Mouse (Mus musculus): ENCODE data around the gene Cnga3. TPM values are rescaled to one million over a fixed set of nuclear protein-coding genes. Genes with fewer than 3 reads are reported as not detected.

Gene Cnga3
- polyA plus RNA-seq, 1 experiment from 2014 or later = 0.12 TPM

DNA sequence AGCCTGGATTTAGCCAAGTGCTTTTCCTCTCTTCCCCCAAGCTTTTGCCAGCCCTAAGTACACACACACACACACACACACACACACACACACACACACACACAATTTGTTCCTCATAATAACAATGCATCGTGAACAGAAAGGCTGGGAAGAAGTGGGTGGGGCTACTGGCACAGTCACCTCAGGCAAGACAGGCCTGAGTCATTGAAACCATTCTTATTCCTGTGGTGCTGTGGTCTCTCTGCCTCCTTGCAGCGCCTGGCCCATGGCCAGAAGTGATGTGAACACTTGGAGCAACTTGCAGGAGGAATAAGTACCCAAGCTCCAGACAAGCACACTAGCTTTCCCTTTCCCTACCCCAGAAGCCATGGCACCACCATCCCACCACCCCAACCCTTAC is 34.2 kb downstream of the Cnga3 start:
- Histone ChIP-seq H3K4me1 (ENCODE audit: control insufficient read depth, insufficient read depth, low read length) (no peaks in the 10 kb centered on the region), H3K4me3 (ENCODE audit: low read length) (no peak overlapping the region), H3K9me3 (ENCODE audit: control insufficient read depth, low read length) (no peaks in the 10 kb centered on the region), H3K27me3 (replicated peaks; ENCODE audit: control insufficient read depth, insufficient read depth, low read length) (no peaks in the 10 kb centered on the region), H3K27ac (ENCODE audit: low read length) (no peak overlapping the region), H3K4me2 (ENCODE audit: low read depth, low read length) (no peak overlapping the region), H3K9ac (ENCODE audit: low read depth, low read length) (no peak overlapping the region), H3K36me3 (ENCODE audit: control insufficient read depth, insufficient read depth, low read length) (no peaks in the 10 kb centered on the region)
- ATAC-seq = no peak
- WGBS = 22% methylated on average over 2 of the region's 2 CpGs

DNA sequence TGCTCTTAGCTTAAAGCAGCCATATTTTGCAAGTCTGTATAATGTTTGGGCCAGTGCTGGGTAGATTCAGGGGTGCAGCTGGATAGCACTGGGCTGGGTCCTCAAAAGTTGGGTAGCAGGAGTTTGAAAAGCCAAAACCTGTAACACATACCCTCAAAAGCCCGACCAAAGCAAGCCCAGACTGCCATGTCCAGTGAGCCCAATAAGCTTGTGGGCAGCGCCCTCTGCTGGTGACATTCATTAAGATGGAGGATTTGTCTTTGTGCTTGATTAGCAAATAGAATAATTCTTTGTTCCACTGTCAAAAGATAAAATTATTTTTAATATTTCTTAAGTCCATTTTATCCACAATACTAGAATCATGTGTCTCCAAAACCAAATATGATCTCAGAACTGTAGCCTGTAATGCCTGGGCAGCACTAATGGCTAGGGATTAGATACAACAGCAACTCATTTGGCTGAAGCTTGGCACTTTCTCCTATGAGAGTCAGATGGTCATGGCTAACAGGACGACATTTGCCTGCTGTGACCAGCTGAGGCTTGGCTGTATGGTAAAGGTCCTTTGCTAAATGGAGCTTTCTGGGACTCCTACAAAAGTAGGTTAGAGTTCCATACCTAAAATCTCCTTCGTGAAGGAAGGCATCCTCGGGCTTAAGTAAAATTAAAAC is 36.5 kb downstream of the Cnga3 start:
- 44% methylated on average over 5 of the region's 5 CpGs for WGBS
- Histone ChIP-seq H3K4me2 (ENCODE audit: low read depth, low read length) (no peak overlapping the region), H3K9ac (ENCODE audit: low read depth, low read length) (no peak overlapping the region), H3K4me1 (ENCODE audit: control insufficient read depth, insufficient read depth, low read length) (no peaks in the 10 kb centered on the region), H3K27ac (ENCODE audit: low read length) (no peak overlapping the region), H3K36me3 (ENCODE audit: control insufficient read depth, insufficient read depth, low read length) (no peaks in the 10 kb centered on the region), H3K27me3 (replicated peaks; ENCODE audit: control insufficient read depth, insufficient read depth, low read length) (no peaks in the 10 kb centered on the region), H3K9me3 (ENCODE audit: control insufficient read depth, low read length) (no peaks in the 10 kb centered on the region), H3K4me3 (ENCODE audit: low read length) (no peak overlapping the region)
- no peak for ATAC-seq

DNA sequence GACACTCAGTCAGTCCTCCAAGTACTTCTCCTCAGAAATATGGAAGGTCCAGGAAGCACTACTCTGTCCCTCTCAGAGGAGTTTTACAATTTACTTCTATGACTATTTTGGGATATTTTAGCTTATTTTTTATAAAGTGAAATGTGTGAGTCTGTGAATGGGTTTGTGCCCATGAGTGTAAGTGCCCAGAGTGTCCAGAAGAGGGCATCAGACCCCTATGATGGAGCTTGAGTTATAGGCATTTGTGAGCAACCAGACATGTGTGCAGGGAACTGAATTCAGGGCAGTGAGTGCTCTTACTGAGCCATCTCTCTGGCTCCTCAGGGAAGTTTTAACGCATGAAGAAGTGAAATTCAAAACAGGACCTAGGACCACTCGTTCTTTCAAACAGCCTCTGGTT is 44.2 kb downstream of the Cnga3 start:
- no peak for ATAC-seq
- H3K36me3 ChIP-seq (ENCODE audit: control insufficient read depth, insufficient read depth, low read length) = no peaks in the 10 kb centered on the region
- H3K27ac ChIP-seq (ENCODE audit: low read length) = no peak overlapping the region
- WGBS = 89% methylated on average over 2 of the region's 2 CpGs
- H3K4me1 ChIP-seq (ENCODE audit: control insufficient read depth, insufficient read depth, low read length) = no peaks in the 10 kb centered on the region
- H3K4me2 ChIP-seq (ENCODE audit: low read depth, low read length) = no peak overlapping the region
- H3K9me3 ChIP-seq (ENCODE audit: control insufficient read depth, low read length) = no peaks in the 10 kb centered on the region; the same call in 1 of the 2 replicates
- H3K4me3 ChIP-seq (ENCODE audit: low read length) = no peak overlapping the region
- H3K9ac ChIP-seq (ENCODE audit: low read depth, low read length) = no peak overlapping the region
- no peaks in the 10 kb centered on the region for H3K27me3 ChIP-seq (replicated peaks; ENCODE audit: control insufficient read depth, insufficient read depth, low read length)

DNA sequence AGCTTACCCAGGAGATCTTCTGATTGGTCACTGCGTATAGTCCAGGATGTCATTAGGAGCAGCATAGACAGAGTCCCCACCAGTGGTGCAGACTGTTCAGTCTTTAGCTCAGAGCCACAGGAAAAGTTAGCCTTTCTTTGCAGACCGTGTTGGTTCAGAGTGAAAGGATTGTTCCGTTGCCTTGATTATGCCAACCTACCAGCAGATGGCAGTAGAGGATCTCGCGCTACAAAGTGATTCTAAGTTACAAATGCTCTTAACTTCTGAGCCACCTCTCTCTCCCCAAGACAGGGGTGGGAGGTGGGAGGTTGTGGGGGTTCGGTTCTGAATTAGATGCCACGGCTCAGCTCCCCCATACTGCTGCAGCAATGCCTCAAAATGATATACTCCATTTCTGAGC is 58.2 kb downstream of the Cnga3 start:
- no peaks in the 10 kb centered on the region for H3K4me1 ChIP-seq (ENCODE audit: control insufficient read depth, insufficient read depth, low read length)
- no peak overlapping the region for H3K27ac ChIP-seq (ENCODE audit: low read length)
- H3K4me2 ChIP-seq (ENCODE audit: low read depth, low read length) = no peak overlapping the region
- H3K27me3 ChIP-seq (replicated peaks; ENCODE audit: control insufficient read depth, insufficient read depth, low read length) = no peaks in the 10 kb centered on the region
- peak; percentile 26; the same call in 1 of the 2 replicates for ATAC-seq
- 5% methylated on average over 7 of the region's 7 CpGs for WGBS
- no peaks in the 10 kb centered on the region for H3K9me3 ChIP-seq (ENCODE audit: control insufficient read depth, low read length)
- no peaks in the 10 kb centered on the region for H3K36me3 ChIP-seq (ENCODE audit: control insufficient read depth, insufficient read depth, low read length)
- H3K9ac ChIP-seq (ENCODE audit: low read depth, low read length) = no peak overlapping the region
- H3K4me3 ChIP-seq (ENCODE audit: low read length) = no peak overlapping the region

DNA sequence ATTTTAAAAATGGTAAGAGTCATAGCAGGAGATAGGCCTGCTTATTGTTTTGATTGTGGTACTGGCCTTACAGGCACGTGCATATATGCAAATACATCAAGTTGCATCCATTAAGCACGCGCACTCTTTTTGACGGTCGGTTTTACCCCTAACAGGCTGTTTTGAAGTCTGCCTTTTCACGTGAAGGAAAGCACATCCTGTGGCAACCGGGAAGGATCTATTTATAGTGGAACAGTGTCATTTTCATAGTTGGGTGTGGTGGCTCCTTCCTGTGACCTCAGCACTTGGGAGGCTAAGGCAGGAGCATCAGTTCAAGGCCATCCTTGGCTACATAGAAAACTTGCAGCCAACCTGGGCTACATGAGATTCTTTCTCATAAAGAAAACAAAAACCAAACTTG is 72.3 kb downstream of the Cnga3 start:
- Histone ChIP-seq H3K27me3 (replicated peaks; ENCODE audit: control insufficient read depth, insufficient read depth, low read length) (no peaks in the 10 kb centered on the region), H3K9me3 (ENCODE audit: control insufficient read depth, low read length) (no peaks in the 10 kb centered on the region; the same call in 1 of the 2 replicates), H3K9ac (ENCODE audit: low read depth, low read length) (no peak overlapping the region), H3K36me3 (ENCODE audit: control insufficient read depth, insufficient read depth, low read length) (no peaks in the 10 kb centered on the region), H3K27ac (ENCODE audit: low read length) (no peak overlapping the region), H3K4me2 (ENCODE audit: low read depth, low read length) (no peak overlapping the region), H3K4me3 (ENCODE audit: low read length) (no peak overlapping the region), H3K4me1 (ENCODE audit: control insufficient read depth, insufficient read depth, low read length) (no peaks in the 10 kb centered on the region)
- no peak for ATAC-seq
- 77% methylated on average over 7 of the region's 7 CpGs for WGBS

DNA sequence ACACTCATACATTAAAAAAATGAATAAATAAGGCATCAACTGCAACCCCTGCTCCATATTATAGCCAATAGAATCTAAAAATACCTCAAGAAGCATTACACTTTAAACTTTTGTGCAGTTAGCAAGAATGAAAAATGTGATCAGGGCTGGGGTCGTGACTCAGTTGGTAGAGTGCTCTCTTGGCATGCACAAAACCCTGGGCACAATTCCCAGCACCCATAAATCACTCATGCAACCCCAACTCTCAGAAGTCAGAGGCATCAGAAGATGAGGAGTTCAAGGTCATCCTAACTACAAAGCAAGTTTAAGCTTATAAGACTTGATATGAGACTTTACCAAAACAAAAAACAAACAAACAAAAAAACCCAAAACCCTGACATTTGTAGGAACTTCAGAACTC is 73.5 kb downstream of the Cnga3 start:
- H3K4me1 ChIP-seq (ENCODE audit: control insufficient read depth, insufficient read depth, low read length) = no peaks in the 10 kb centered on the region
- H3K4me3 ChIP-seq (ENCODE audit: low read length) = no peak overlapping the region
- ATAC-seq = no peak
- no peaks in the 10 kb centered on the region; the same call in 1 of the 2 replicates for H3K9me3 ChIP-seq (ENCODE audit: control insufficient read depth, low read length)
- WGBS = 74% methylated on average over 1 of the region's 1 CpGs
- H3K9ac ChIP-seq (ENCODE audit: low read depth, low read length) = no peak overlapping the region
- no peak overlapping the region for H3K27ac ChIP-seq (ENCODE audit: low read length)
- no peaks in the 10 kb centered on the region for H3K36me3 ChIP-seq (ENCODE audit: control insufficient read depth, insufficient read depth, low read length)
- H3K4me2 ChIP-seq (ENCODE audit: low read depth, low read length) = no peak overlapping the region
- H3K27me3 ChIP-seq (replicated peaks; ENCODE audit: control insufficient read depth, insufficient read depth, low read length) = no peaks in the 10 kb centered on the region

DNA sequence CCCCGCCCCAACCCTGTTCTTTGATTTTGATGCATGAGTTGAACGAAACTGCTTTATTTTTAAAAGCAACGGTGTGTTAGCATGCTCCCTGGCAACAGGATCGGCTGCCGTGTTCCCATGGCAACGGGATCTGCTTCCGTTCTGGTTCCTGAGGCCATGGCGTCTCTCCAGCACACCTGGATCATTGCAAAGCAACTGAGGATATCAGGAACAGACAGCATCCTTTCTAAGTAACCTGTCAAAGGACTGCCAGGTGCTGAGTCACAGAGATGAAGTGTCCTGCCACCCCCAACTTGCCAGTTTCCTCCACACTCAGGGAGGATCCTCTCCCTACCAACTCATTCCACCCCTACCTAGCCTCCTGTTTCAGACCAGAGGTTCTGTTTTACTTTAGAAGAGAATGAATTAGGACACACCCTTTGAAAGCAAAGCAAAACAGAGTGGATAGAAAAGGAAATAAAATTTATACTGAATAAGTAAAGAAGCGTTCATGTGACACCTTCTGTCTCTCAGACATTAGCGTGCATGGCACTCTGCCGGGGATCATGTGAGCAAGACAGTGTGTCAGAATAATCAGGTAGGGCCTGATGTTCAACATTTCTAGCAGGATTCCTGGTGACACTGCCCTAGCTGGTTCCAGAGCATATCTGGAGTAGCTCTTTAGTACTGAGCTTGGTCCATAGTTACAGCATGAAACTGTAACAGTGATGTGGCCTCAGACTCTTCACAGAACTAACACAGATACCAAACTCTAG is 74.1 kb downstream of the Cnga3 start:
- no peaks in the 10 kb centered on the region for H3K36me3 ChIP-seq (ENCODE audit: control insufficient read depth, insufficient read depth, low read length)
- no peak overlapping the region for H3K27ac ChIP-seq (ENCODE audit: low read length)
- no peaks in the 10 kb centered on the region for H3K4me1 ChIP-seq (ENCODE audit: control insufficient read depth, insufficient read depth, low read length)
- WGBS = 66% methylated on average over 11 of the region's 11 CpGs
- no peaks in the 10 kb centered on the region; the same call in 1 of the 2 replicates for H3K9me3 ChIP-seq (ENCODE audit: control insufficient read depth, low read length)
- no peak overlapping the region for H3K4me2 ChIP-seq (ENCODE audit: low read depth, low read length)
- ATAC-seq = no peak
- no peak overlapping the region for H3K9ac ChIP-seq (ENCODE audit: low read depth, low read length)
- no peak overlapping the region for H3K4me3 ChIP-seq (ENCODE audit: low read length)
- no peaks in the 10 kb centered on the region for H3K27me3 ChIP-seq (replicated peaks; ENCODE audit: control insufficient read depth, insufficient read depth, low read length)

DNA sequence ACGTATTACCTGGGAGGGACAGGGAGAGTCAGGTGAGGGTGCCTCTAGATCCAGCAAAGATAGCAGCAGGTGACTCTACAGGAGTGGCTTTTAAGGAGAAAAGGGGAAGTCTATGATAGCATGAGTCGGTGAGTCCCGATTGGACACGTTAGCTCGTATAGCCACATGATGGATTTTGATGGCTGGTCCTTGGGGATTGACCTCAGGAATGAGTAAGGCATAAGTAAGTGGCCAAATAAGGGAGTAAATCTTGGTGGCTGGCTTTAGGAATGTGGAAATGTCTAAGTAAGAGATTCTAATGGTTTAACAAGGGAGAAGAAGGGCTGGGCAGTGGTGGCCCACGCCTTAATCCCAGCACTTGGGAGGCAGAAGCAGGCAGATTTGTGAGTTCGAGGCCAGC is 74.7 kb downstream of the Cnga3 start:
- no peak overlapping the region for H3K4me2 ChIP-seq (ENCODE audit: low read depth, low read length)
- H3K9me3 ChIP-seq (ENCODE audit: control insufficient read depth, low read length) = no peaks in the 10 kb centered on the region; the same call in 1 of the 2 replicates
- H3K4me3 ChIP-seq (ENCODE audit: low read length) = no peak overlapping the region
- no peak overlapping the region for H3K27ac ChIP-seq (ENCODE audit: low read length)
- ATAC-seq = no peak
- WGBS = 81% methylated on average over 7 of the region's 7 CpGs
- no peaks in the 10 kb centered on the region for H3K36me3 ChIP-seq (ENCODE audit: control insufficient read depth, insufficient read depth, low read length)
- H3K27me3 ChIP-seq (replicated peaks; ENCODE audit: control insufficient read depth, insufficient read depth, low read length) = no peaks in the 10 kb centered on the region
- no peak overlapping the region for H3K9ac ChIP-seq (ENCODE audit: low read depth, low read length)
- H3K4me1 ChIP-seq (ENCODE audit: control insufficient read depth, insufficient read depth, low read length) = no peaks in the 10 kb centered on the region

DNA sequence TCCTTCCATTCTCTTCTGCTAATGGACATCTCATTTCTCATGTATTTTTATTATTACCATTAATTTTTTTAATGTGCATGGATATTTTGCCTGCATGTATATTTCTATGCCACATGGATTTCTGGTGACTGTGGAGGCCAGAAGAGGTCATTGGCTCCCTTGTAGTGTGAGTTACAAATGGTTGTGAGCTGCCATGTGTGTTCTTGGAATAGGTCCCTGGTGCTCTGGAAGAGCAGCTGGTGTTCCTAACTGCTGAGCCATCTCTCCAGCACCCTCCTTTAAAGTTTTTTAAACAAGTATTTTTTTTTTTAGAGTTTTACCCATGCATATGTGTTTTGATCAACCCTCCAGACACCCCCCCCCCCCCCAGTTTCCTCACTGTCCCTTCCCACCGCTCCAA is 82.2 kb downstream of the Cnga3 start:
- Histone ChIP-seq H3K4me2 (ENCODE audit: low read depth, low read length) (no peak overlapping the region), H3K9me3 (ENCODE audit: control insufficient read depth, low read length) (no peaks in the 10 kb centered on the region), H3K27ac (ENCODE audit: low read length) (no peak overlapping the region), H3K36me3 (ENCODE audit: control insufficient read depth, insufficient read depth, low read length) (no peaks in the 10 kb centered on the region), H3K4me1 (ENCODE audit: control insufficient read depth, insufficient read depth, low read length) (peaks cover 6% of the 10 kb centered on the region; the same call in 1 of the 2 replicates), H3K9ac (ENCODE audit: low read depth, low read length) (no peak overlapping the region), H3K4me3 (ENCODE audit: low read length) (no peak overlapping the region), H3K27me3 (replicated peaks; ENCODE audit: control insufficient read depth, insufficient read depth, low read length) (no peaks in the 10 kb centered on the region)
- WGBS = 61% methylated on average over 1 of the region's 1 CpGs
- ATAC-seq = no peak
